Mouse (Mus musculus): ENCODE data around the gene Cadm3. TPM values are rescaled to one million over a fixed set of nuclear protein-coding genes. Genes with fewer than 3 reads are reported as not detected.

The Cadm3 gene
- polyA plus RNA-seq, 1 experiment from 2014 or later = 6.1 TPM

GRCm38 (mm10) chr1:173374020-173374419 is 6.5 kb upstream of the Cadm3 start:
- WGBS = 83% methylated on average over 7 of the region's 7 CpGs
- no peak for ATAC-seq (ENCODE audit: insufficient number of reproducible peaks, insufficient read depth, low FRiP score, low TSS enrichment, low read depth)
- Histone ChIP-seq H3K9me3 (no peaks in the 10 kb centered on the region), H3K36me3 (no peaks in the 10 kb centered on the region), H3K9ac (no peak overlapping the region), H3K4me3 (no peak overlapping the region), H3K4me1 (no peaks in the 10 kb centered on the region), H3K4me2 (no peak overlapping the region), H3K27ac (no peak overlapping the region), H3K27me3 (peaks cover 8% of the 10 kb centered on the region; the same call in 1 of the 2 replicates)

- Histone ChIP-seq H3K4me1 (peaks cover 7% of the 10 kb centered on the region), H3K9ac (no peak overlapping the region), H3K27ac (no peak overlapping the region), H3K4me3 (no peak overlapping the region), H3K4me2 (no peak overlapping the region), H3K27me3 (peaks cover 28% of the 10 kb centered on the region), H3K36me3 (no peaks in the 10 kb centered on the region), H3K9me3 (no peaks in the 10 kb centered on the region)
- 79% methylated on average over 6 of the region's 6 CpGs for WGBS
- ATAC-seq (ENCODE audit: insufficient number of reproducible peaks, insufficient read depth, low FRiP score, low TSS enrichment, low read depth) = no peak
Measured at GRCm38 (mm10) chr1:173371586-173371985, 4.1 kb upstream of the Cadm3 start.

- H3K4me3 ChIP-seq = no peak overlapping the region
- H3K36me3 ChIP-seq = no peaks in the 10 kb centered on the region
- peaks cover 39% of the 10 kb centered on the region for H3K27me3 ChIP-seq
- no peak overlapping the region for H3K27ac ChIP-seq
- WGBS = 46% methylated on average over 6 of the region's 6 CpGs
- no peak for ATAC-seq (ENCODE audit: insufficient number of reproducible peaks, insufficient read depth, low FRiP score, low TSS enrichment, low read depth)
- H3K4me1 ChIP-seq = peaks cover 18% of the 10 kb centered on the region
- no peak overlapping the region for H3K4me2 ChIP-seq
- no peaks in the 10 kb centered on the region for H3K9me3 ChIP-seq
- no peak overlapping the region for H3K9ac ChIP-seq
Measured at GRCm38 (mm10) chr1:173370456-173370855, 3.0 kb upstream of the Cadm3 start.

- no peak overlapping the region for H3K27ac ChIP-seq
- peaks cover 18% of the 10 kb centered on the region for H3K4me1 ChIP-seq
- no peak overlapping the region for H3K9ac ChIP-seq
- H3K27me3 ChIP-seq = peaks cover 40% of the 10 kb centered on the region
- H3K4me2 ChIP-seq = no peak overlapping the region
- no peak overlapping the region for H3K4me3 ChIP-seq
- H3K9me3 ChIP-seq = no peaks in the 10 kb centered on the region
- ATAC-seq (ENCODE audit: insufficient number of reproducible peaks, insufficient read depth, low FRiP score, low TSS enrichment, low read depth) = no peak
- 58% methylated on average over 2 of the region's 2 CpGs for WGBS
- no peaks in the 10 kb centered on the region for H3K36me3 ChIP-seq
Measured at GRCm38 (mm10) chr1:173369611-173370010, 2.1 kb upstream of the Cadm3 start.

- ATAC-seq (ENCODE audit: insufficient number of reproducible peaks, insufficient read depth, low FRiP score, low TSS enrichment, low read depth) = 0 out of 2 replicates have a peak, but pooled peaks have one; percentile 18
- peak overlapping the region; percentile 95 for H3K4me2 ChIP-seq
- H3K4me3 ChIP-seq = peak overlapping the region; percentile 69
- H3K9ac ChIP-seq = peak overlapping the region; percentile 76
- no peaks in the 10 kb centered on the region for H3K9me3 ChIP-seq
- peaks cover 18% of the 10 kb centered on the region for H3K4me1 ChIP-seq
- under 1% methylated on average over 31 of the region's 31 CpGs for WGBS
- H3K27me3 ChIP-seq = peaks cover 40% of the 10 kb centered on the region
- H3K27ac ChIP-seq = 0 out of 2 replicates have a peak overlapping the region, but pooled peaks have one; percentile 11
- no peaks in the 10 kb centered on the region for H3K36me3 ChIP-seq
Measured at GRCm38 (mm10) chr1:173366701-173367355, 667 bp downstream of the Cadm3 start.

- Histone ChIP-seq H3K4me1 (peaks cover 18% of the 10 kb centered on the region), H3K36me3 (no peaks in the 10 kb centered on the region), H3K4me2 (peak overlapping the region; percentile 95), H3K9me3 (no peaks in the 10 kb centered on the region), H3K27me3 (peaks cover 40% of the 10 kb centered on the region), H3K4me3 (peak overlapping the region; percentile 69), H3K27ac (no peak overlapping the region), H3K9ac (0 out of 2 replicates have a peak overlapping the region, but pooled peaks have one; percentile 21)
- ATAC-seq (ENCODE audit: insufficient number of reproducible peaks, insufficient read depth, low FRiP score, low TSS enrichment, low read depth) = no peak
- under 1% methylated on average over 13 of the region's 13 CpGs for WGBS
Measured at GRCm38 (mm10) chr1:173365970-173366409, 1.5 kb downstream of the Cadm3 start.

GRCm38 (mm10) chr1:173364125-173364800 is 3.2 kb downstream of the Cadm3 start:
- Histone ChIP-seq H3K27me3 (peaks cover 34% of the 10 kb centered on the region), H3K9me3 (no peaks in the 10 kb centered on the region), H3K27ac (no peak overlapping the region), H3K4me1 (peaks cover 18% of the 10 kb centered on the region), H3K36me3 (no peaks in the 10 kb centered on the region), H3K4me3 (no peak overlapping the region), H3K9ac (no peak overlapping the region), H3K4me2 (no peak overlapping the region)
- ATAC-seq (ENCODE audit: insufficient number of reproducible peaks, insufficient read depth, low FRiP score, low TSS enrichment, low read depth) = no peak
- WGBS = 84% methylated on average over 4 of the region's 4 CpGs

- WGBS = 91% methylated on average over 2 of the region's 2 CpGs
Measured at GRCm38 (mm10) chr1:173363436-173363835, 4.1 kb downstream of the Cadm3 start.

GRCm38 (mm10) chr1:173361651-173362050 is 5.8 kb downstream of the Cadm3 start:
- H3K4me2 ChIP-seq = no peak overlapping the region
- no peaks in the 10 kb centered on the region for H3K36me3 ChIP-seq
- peaks cover 11% of the 10 kb centered on the region for H3K4me1 ChIP-seq
- H3K9me3 ChIP-seq = no peaks in the 10 kb centered on the region
- WGBS = 33% methylated on average over 6 of the region's 6 CpGs
- H3K27ac ChIP-seq = no peak overlapping the region
- peaks cover 13% of the 10 kb centered on the region for H3K27me3 ChIP-seq
- H3K4me3 ChIP-seq = no peak overlapping the region
- ATAC-seq (ENCODE audit: insufficient number of reproducible peaks, insufficient read depth, low FRiP score, low TSS enrichment, low read depth) = no peak
- no peak overlapping the region for H3K9ac ChIP-seq

More at GRCm38 (mm10) chr1:173363436-173363835, 4.1 kb downstream of the Cadm3 start:
- Histone ChIP-seq H3K27ac (no peak overlapping the region), H3K9me3 (no peaks in the 10 kb centered on the region), H3K4me3 (no peak overlapping the region), H3K27me3 (peaks cover 28% of the 10 kb centered on the region), H3K36me3 (no peaks in the 10 kb centered on the region), H3K4me1 (peaks cover 18% of the 10 kb centered on the region), H3K4me2 (no peak overlapping the region), H3K9ac (no peak overlapping the region)
- ATAC-seq (ENCODE audit: insufficient number of reproducible peaks, insufficient read depth, low FRiP score, low TSS enrichment, low read depth) = no peak

GRCm38 (mm10) chr1:173359590-173360290 is 7.8 kb downstream of the Cadm3 start:
- Histone ChIP-seq H3K27ac (no peak overlapping the region), H3K9ac (no peak overlapping the region), H3K4me2 (no peak overlapping the region), H3K9me3 (no peaks in the 10 kb centered on the region), H3K27me3 (no peaks in the 10 kb centered on the region), H3K36me3 (no peaks in the 10 kb centered on the region), H3K4me3 (no peak overlapping the region), H3K4me1 (peaks cover 14% of the 10 kb centered on the region)
- 63% methylated on average over 4 of the region's 4 CpGs for WGBS
- no peak for ATAC-seq (ENCODE audit: insufficient number of reproducible peaks, insufficient read depth, low FRiP score, low TSS enrichment, low read depth)

- H3K9me3 ChIP-seq = no peaks in the 10 kb centered on the region
- H3K27me3 ChIP-seq = no peaks in the 10 kb centered on the region
- H3K27ac ChIP-seq = no peak overlapping the region
- H3K4me3 ChIP-seq = no peak overlapping the region
- no peak for ATAC-seq (ENCODE audit: insufficient number of reproducible peaks, insufficient read depth, low FRiP score, low TSS enrichment, low read depth)
- H3K9ac ChIP-seq = no peak overlapping the region
- H3K4me2 ChIP-seq = no peak overlapping the region
- H3K36me3 ChIP-seq = no peaks in the 10 kb centered on the region
- WGBS = 41% methylated on average over 4 of the region's 4 CpGs
- H3K4me1 ChIP-seq = peaks cover 14% of the 10 kb centered on the region
Measured at GRCm38 (mm10) chr1:173357799-173358198, 9.7 kb downstream of the Cadm3 start.
